Mouse (Mus musculus): ENCODE data around the gene Acat3. TPM values are rescaled to one million over a fixed set of nuclear protein-coding genes. Genes with fewer than 3 reads are reported as not detected.

Gene Acat3
- 2.5 and 3.8 TPM in 2 replicates for polyA plus RNA-seq (2021; fragmentation: Nextera tagmentation)
- long read RNA-seq, experiment 1, transcript Acat3-201 (9 exons, 2,123 nt): major isoform, 30 of 33 reads
- long read RNA-seq, experiment 1, partial matches to known transcripts: 1 of 33 reads
- long read RNA-seq, experiment 1, other reads (novel, unspliced or antisense): 2 of 33 reads
- long read RNA-seq, experiment 2, partial matches to known transcripts: 2 of 6 reads
- long read RNA-seq, experiment 2, other reads (novel, unspliced or antisense): 0 of 6 reads

GRCm38 (mm10) chr17:12940151-12940805 lies at the start of gene Acat3:
Gene Acat3 (minus strand): TSS chr17:12940600.

GRCm38 (mm10) chr17:12960331-12960873 lies 20.0 kb upstream of the Acat3 start, which contains the start of gene Acat2:
Gene Acat2 (minus strand): TSS chr17:12960747.

GRCm38 (mm10) chr17:12915881-12916583 lies 24.4 kb downstream of the Acat3 start, which contains the start of gene Mrpl18:
Gene Mrpl18 (minus strand): TSS chr17:12916345.

GRCm38 (mm10) chr17:12915488-12915880 lies 24.9 kb downstream of the Acat3 start, which contains the start of gene Tcp1:
Gene Tcp1 (plus strand): TSS chr17:12915701.

GRCm38 (mm10) chr17:12909361-12910280 lies 30.8 kb downstream of the Acat3 start, which contains the start of gene Pnldc1:
Gene Pnldc1 (minus strand): TSS chr17:12910230.

GRCm38 (mm10) chr17:12875734-12876133 lies 64.7 kb downstream of the Acat3 start, which contains the start of gene Mrgprh:
Gene Mrgprh (plus strand): TSS chr17:12876034.

Other genes starting within 250 kb of the Acat3 start
- 1.8 and 2.6 TPM in 2 replicates for gene Igf2r, start 170.9 kb downstream of the Acat3 start, polyA plus RNA-seq (2021; fragmentation: Nextera tagmentation)
- 18.3 and 21.6 TPM in 2 replicates for gene Mas1, start 72.5 kb downstream of the Acat3 start, polyA plus RNA-seq (2021; fragmentation: Nextera tagmentation)
- gene Mrgprh, start 64.6 kb downstream of the Acat3 start, polyA plus RNA-seq (2021; fragmentation: Nextera tagmentation): not detected in 2 replicates
- gene Pnldc1, start 30.4 kb downstream of the Acat3 start, polyA plus RNA-seq (2021; fragmentation: Nextera tagmentation): 0.63 and 0.93 TPM in 2 replicates
- gene Tcp1, start 24.9 kb downstream of the Acat3 start, polyA plus RNA-seq (2021; fragmentation: Nextera tagmentation): 176 and 232 TPM in 2 replicates
- 136 and 148 TPM in 2 replicates for gene Mrpl18, start 24.3 kb downstream of the Acat3 start, polyA plus RNA-seq (2021; fragmentation: Nextera tagmentation)
- 46.2 and 59.1 TPM in 2 replicates for gene Acat2, start 20.1 kb upstream of the Acat3 start, polyA plus RNA-seq (2021; fragmentation: Nextera tagmentation)
- gene Wtap, start 53.6 kb upstream of the Acat3 start, polyA plus RNA-seq (2021; fragmentation: Nextera tagmentation): 57.0 and 74.2 TPM in 2 replicates
- 231 and 270 TPM in 2 replicates for gene Sod2, start 66.2 kb upstream of the Acat3 start, polyA plus RNA-seq (2021; fragmentation: Nextera tagmentation)
- not detected in 2 replicates for gene Gpr31b, start 111.7 kb upstream of the Acat3 start, polyA plus RNA-seq (2021; fragmentation: Nextera tagmentation)
- 0.18 TPM in 1 of 2 replicates, not detected in the other for gene Tcp10b, start 120.5 kb upstream of the Acat3 start, polyA plus RNA-seq (2021; fragmentation: Nextera tagmentation)
- not detected in 2 replicates for gene Unc93a, start 191.2 kb upstream of the Acat3 start, polyA plus RNA-seq (2021; fragmentation: Nextera tagmentation)

Measured in left cerebral cortex, adult 6 months (tissue).